Mouse (Mus musculus): ENCODE data around the gene Glt8d1. TPM values are rescaled to one million over a fixed set of nuclear protein-coding genes. Genes with fewer than 3 reads are reported as not detected.
A peak's percentile ranks its signal among the peaks of the same experiment; 100 is the strongest.

Gene Glt8d1
- polyA plus RNA-seq (2014; fragmentation: Nextera tagmentation; extraction: Ambion mirVana): 66.5 and 72.9 TPM in 2 replicates

DNA sequence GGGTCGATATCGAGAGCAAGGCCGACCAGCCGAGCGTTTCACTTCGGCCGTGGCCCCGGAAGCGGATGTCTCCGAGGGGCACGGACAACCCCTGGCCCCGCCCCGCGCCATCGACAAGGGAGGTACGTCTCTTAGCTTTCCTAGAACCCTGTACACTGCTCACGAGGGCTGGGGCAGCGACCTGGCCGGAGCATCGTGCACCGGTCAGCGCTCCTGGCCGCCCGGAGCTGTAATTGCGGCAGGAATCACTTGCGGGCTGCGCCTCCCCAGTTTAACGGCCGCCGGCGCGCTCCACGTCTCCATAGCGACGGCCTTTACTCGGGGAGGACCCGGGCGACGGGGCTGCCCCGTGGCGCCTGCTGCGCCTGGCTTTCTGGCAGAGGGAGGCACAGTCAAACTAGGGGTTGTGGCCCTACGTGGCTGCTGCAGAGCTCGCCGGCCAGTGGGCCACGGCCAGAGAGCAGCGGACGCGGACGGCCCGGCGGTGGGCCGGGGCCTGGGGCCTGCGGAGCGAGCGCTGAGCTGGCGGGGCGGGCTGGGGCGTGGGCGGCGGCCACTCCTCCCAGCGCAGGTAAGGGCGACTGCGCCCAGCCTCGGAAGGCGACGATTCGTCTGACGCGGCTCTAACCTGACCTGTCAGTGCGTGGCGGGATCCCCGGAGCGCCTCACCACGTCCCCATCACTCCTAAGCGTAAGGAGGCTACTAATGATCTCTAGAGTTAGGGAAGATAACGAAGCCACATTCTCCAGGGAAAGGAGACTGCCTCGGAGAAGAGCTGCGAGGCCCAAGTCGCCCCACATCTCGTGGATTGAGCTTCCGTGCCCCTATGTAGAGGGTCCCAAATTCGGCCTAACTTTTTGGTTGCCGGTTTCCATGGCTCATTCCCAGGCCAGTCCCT lies at the start of gene Glt8d1, which contains the start of gene Spcs1:
Gene Glt8d1, plus strand, starts transcription at position 94 of the 899 bp plus-strand sequence.
Gene Spcs1, minus strand, starts transcription at position 366 of the 899 bp plus-strand sequence.
- H3K9ac ChIP-seq (ENCODE audit: low read depth, low read length): peak within 1 kb of the TSS; percentile 89

DNA sequence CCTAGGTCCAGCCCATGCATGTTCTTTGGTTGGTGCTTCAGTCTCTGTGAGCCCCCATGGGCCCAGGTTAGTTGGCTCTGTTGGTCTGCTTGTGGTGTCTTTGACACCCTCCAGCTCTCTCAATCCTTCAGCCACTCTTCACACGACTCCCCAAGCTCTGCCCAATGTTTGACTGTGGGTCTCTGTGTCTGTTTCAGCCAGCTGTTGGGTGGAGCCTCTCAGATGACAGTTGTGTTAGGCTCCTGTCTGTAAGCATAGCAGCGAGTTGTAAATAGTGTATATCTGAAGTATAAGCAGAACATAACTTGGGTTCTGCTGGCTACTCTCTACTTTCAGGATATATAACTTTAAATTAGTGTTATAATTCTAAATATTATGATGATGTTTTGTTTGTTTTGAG lies 42.7 kb upstream of the Glt8d1 start:
- H3K27me3 ChIP-seq (ENCODE audit: control insufficient read depth, insufficient read depth, low read length): no peaks in the 10 kb centered on the region
- no peak overlapping the region for H3K27ac ChIP-seq (ENCODE audit: low read depth, low read length)
- no peaks in the 10 kb centered on the region for H3K9me3 ChIP-seq (ENCODE audit: control insufficient read depth, low read length)
- H3K4me2 ChIP-seq (replicated peaks; ENCODE audit: low read depth, low read length): no peak overlapping the region
- no peaks in the 10 kb centered on the region for H3K4me1 ChIP-seq (ENCODE audit: control insufficient read depth, insufficient read depth, low read length)
- no peak for ATAC-seq (ENCODE audit: low FRiP score, low TSS enrichment)
- H3K4me3 ChIP-seq (ENCODE audit: low read length): no peak overlapping the region
- H3K9ac ChIP-seq (ENCODE audit: low read depth, low read length): no peak overlapping the region
- H3K36me3 ChIP-seq (ENCODE audit: control insufficient read depth, insufficient read depth, low read length): peaks cover 17% of the 10 kb centered on the region; the same call in 1 of the 2 replicates
- 78% methylated on average over 2 of the region's 2 CpGs for WGBS

More for the DNA sequence above, at the start of gene Glt8d1, which contains the start of gene Spcs1:
- peak; percentile 94 for ATAC-seq (ENCODE audit: low FRiP score, low TSS enrichment)
- whole genome bisulfite sequencing: under 1% methylated on average over 80 of the region's 84 CpGs
- Histone ChIP-seq H3K9me3 (ENCODE audit: control insufficient read depth, low read length) (no peaks in the 10 kb centered on the region), H3K27me3 (ENCODE audit: control insufficient read depth, insufficient read depth, low read length) (no peaks in the 10 kb centered on the region), H3K27ac (ENCODE audit: low read depth, low read length) (peak within 1 kb of the TSS; percentile 93), H3K36me3 (ENCODE audit: control insufficient read depth, insufficient read depth, low read length) (peaks cover 10% of the 10 kb centered on the region; the same call in 1 of the 2 replicates), H3K4me3 (ENCODE audit: low read length) (peak within 1 kb of the TSS; percentile 56), H3K4me2 (replicated peaks; ENCODE audit: low read depth, low read length) (peak within 1 kb of the TSS; percentile 57), H3K4me1 (ENCODE audit: control insufficient read depth, insufficient read depth, low read length) (0 out of 2 replicates have a peak, but pooled peaks cover 8% of the 10 kb centered on the region)

DNA sequence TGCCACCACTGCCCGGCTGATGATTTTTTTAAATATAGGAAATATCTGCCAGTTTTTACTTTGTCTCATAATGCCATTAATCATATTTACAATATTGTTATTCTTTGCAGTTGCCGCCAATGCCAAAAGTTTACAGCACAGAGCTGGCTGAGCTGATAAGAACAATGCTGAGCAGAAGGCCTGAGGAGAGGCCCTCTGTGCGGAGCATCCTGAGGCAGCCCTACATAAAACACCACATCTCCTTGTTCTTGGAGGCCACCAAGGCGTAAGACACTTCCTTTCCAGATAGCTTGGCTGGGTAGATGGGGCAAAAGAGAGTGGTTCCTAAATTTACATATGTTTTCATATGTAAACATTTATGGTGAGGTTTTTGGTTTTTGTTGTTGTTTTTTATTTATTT lies 42.2 kb upstream of the Glt8d1 start:
- Histone ChIP-seq H3K27ac (ENCODE audit: low read depth, low read length) (no peak overlapping the region), H3K27me3 (ENCODE audit: control insufficient read depth, insufficient read depth, low read length) (no peaks in the 10 kb centered on the region), H3K9ac (ENCODE audit: low read depth, low read length) (no peak overlapping the region), H3K4me2 (replicated peaks; ENCODE audit: low read depth, low read length) (no peak overlapping the region), H3K9me3 (ENCODE audit: control insufficient read depth, low read length) (no peaks in the 10 kb centered on the region), H3K36me3 (ENCODE audit: control insufficient read depth, insufficient read depth, low read length) (peaks cover 17% of the 10 kb centered on the region; the same call in 1 of the 2 replicates), H3K4me1 (ENCODE audit: control insufficient read depth, insufficient read depth, low read length) (no peaks in the 10 kb centered on the region), H3K4me3 (ENCODE audit: low read length) (no peak overlapping the region)
- 94% methylated on average over 4 of the region's 4 CpGs for WGBS
- no peak for ATAC-seq (ENCODE audit: low FRiP score, low TSS enrichment)

DNA sequence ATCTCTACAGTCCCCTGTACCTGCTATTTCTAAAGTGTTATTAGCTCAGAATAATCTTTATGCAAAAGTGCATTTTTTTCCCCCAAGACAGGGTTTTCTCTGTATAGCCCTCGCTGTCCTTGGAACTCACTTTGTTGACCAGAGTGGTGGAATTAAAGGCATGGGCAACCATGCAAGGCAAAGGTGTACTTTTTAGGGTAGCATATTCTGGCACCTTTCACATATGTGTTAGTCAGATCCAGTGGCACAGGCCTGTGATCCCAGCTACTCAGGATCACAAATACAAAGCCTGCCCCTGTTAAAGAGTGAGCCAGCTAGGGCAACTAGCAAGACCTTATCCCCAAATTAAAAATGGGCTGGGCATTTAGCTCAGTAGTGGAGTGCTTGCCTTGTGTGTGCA lies 40.8 kb upstream of the Glt8d1 start:
- H3K36me3 ChIP-seq (ENCODE audit: control insufficient read depth, insufficient read depth, low read length): peaks cover 17% of the 10 kb centered on the region; the same call in 1 of the 2 replicates
- no peak overlapping the region for H3K4me3 ChIP-seq (ENCODE audit: low read length)
- no peak overlapping the region for H3K4me2 ChIP-seq (replicated peaks; ENCODE audit: low read depth, low read length)
- 86% methylated on average over 1 of the region's 1 CpGs for WGBS
- H3K27ac ChIP-seq (ENCODE audit: low read depth, low read length): no peak overlapping the region
- no peak overlapping the region for H3K9ac ChIP-seq (ENCODE audit: low read depth, low read length)
- no peaks in the 10 kb centered on the region for H3K27me3 ChIP-seq (ENCODE audit: control insufficient read depth, insufficient read depth, low read length)
- no peak for ATAC-seq (ENCODE audit: low FRiP score, low TSS enrichment)
- H3K9me3 ChIP-seq (ENCODE audit: control insufficient read depth, low read length): no peaks in the 10 kb centered on the region
- H3K4me1 ChIP-seq (ENCODE audit: control insufficient read depth, insufficient read depth, low read length): no peaks in the 10 kb centered on the region

DNA sequence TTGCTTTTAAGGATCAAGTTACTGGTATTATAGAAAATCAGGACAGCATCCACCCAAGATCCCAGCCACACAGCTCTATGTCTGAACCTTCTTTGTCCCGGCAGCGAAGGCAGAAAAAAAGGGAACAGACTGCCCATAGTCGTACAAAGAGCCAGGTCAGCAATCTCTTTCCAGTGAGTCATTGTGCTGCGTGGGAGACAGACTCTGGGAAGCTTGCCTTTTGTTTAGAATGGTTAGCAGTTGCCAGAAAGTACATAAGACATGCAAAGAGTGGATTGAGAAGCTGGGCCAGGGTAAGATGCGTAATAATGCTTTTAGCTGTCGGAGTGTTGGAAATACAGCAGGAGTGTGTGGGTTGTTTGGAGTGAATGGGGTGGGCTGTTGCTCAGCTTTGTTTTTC lies 27.0 kb upstream of the Glt8d1 start:
- Histone ChIP-seq H3K27me3 (ENCODE audit: control insufficient read depth, insufficient read depth, low read length) (no peaks in the 10 kb centered on the region), H3K4me2 (replicated peaks; ENCODE audit: low read depth, low read length) (no peak overlapping the region), H3K36me3 (ENCODE audit: control insufficient read depth, insufficient read depth, low read length) (peaks cover 19% of the 10 kb centered on the region), H3K9me3 (ENCODE audit: control insufficient read depth, low read length) (no peaks in the 10 kb centered on the region), H3K9ac (ENCODE audit: low read depth, low read length) (no peak overlapping the region), H3K27ac (ENCODE audit: low read depth, low read length) (no peak overlapping the region), H3K4me1 (ENCODE audit: control insufficient read depth, insufficient read depth, low read length) (no peaks in the 10 kb centered on the region), H3K4me3 (ENCODE audit: low read length) (no peak overlapping the region)
- WGBS: 80% methylated on average over 6 of the region's 6 CpGs
- no peak for ATAC-seq (ENCODE audit: low FRiP score, low TSS enrichment)

DNA sequence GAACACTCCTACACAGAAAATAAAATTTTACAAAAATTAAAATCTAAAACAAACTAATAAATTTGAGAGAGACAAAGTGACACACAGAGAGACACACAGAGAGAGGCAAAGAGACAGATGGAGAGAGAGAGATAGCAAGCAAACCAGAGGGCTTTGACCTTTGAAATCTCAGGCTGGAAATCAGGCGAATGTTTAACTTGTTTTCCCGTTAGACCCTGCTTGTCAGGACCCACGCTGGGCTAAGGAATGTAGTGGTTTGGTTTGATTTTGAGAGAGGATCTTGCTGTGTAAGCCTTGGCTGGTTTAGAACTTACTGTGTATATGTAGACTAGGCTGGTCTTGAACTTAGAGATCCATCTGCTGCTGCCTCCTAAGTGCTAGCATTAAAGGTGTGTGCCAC lies 25.0 kb upstream of the Glt8d1 start:
- H3K4me2 ChIP-seq (replicated peaks; ENCODE audit: low read depth, low read length): no peak overlapping the region
- H3K27ac ChIP-seq (ENCODE audit: low read depth, low read length): no peak overlapping the region
- no peak overlapping the region for H3K9ac ChIP-seq (ENCODE audit: low read depth, low read length)
- no peaks in the 10 kb centered on the region for H3K4me1 ChIP-seq (ENCODE audit: control insufficient read depth, insufficient read depth, low read length)
- ATAC-seq (ENCODE audit: low FRiP score, low TSS enrichment): no peak
- H3K36me3 ChIP-seq (ENCODE audit: control insufficient read depth, insufficient read depth, low read length): peaks cover 19% of the 10 kb centered on the region
- no peaks in the 10 kb centered on the region for H3K27me3 ChIP-seq (ENCODE audit: control insufficient read depth, insufficient read depth, low read length)
- H3K4me3 ChIP-seq (ENCODE audit: low read length): no peak overlapping the region
- H3K9me3 ChIP-seq (ENCODE audit: control insufficient read depth, low read length): no peaks in the 10 kb centered on the region
- WGBS: 77% methylated on average over 3 of the region's 3 CpGs

DNA sequence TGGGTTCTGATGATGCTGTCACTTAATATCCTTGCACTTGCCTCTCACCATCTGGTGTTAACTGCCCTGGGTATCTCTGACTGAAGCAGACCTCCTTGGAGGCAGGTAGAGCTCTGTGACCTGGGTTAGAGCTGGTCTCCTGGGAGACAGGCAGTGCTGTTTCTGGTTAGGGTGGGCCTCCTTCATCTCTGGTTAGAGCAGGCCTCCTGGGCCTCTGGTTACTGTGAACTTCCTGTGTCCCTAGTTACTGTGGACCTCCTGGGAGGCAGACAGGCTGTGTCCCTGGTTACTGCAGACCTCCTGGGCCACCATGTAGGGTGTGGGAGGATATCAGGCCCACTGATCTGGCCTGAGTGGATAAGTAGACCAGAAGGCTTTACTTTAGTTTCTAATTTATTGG lies 4.8 kb upstream of the Glt8d1 start:
- H3K27ac ChIP-seq (ENCODE audit: low read depth, low read length): no peak overlapping the region
- ATAC-seq (ENCODE audit: low FRiP score, low TSS enrichment): no peak

DNA sequence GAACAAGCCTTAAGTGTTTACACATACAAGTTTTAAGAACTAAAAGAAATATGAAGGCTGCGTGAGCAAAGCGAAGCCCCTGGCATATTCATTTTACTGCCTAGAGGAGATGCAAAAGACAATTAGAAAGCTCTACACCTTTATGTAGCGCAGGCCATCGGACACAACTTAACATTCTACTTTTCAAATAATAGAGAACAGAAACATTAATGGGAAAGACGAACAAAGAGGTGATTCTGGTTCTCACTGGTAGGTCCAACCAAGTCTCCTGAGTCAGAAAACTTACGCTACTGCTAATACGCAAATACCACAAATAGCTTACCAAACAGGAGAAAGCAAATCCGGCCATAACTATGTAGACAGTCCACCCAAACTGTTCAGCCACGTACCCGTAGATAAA lies 844 bp upstream of the Glt8d1 start:
- H3K9ac ChIP-seq (ENCODE audit: low read depth, low read length): peak overlapping the region; percentile 89; the same call in 1 of the 2 replicates
- H3K4me3 ChIP-seq (ENCODE audit: low read length): peak overlapping the region; percentile 56
- ATAC-seq (ENCODE audit: low FRiP score, low TSS enrichment): no peak
- WGBS: 59% methylated on average over 10 of the region's 10 CpGs
- H3K9me3 ChIP-seq (ENCODE audit: control insufficient read depth, low read length): no peaks in the 10 kb centered on the region
- 0 out of 2 replicates have a peak, but pooled peaks cover 8% of the 10 kb centered on the region for H3K4me1 ChIP-seq (ENCODE audit: control insufficient read depth, insufficient read depth, low read length)
- no peaks in the 10 kb centered on the region for H3K27me3 ChIP-seq (ENCODE audit: control insufficient read depth, insufficient read depth, low read length)
- peaks cover 10% of the 10 kb centered on the region; the same call in 1 of the 2 replicates for H3K36me3 ChIP-seq (ENCODE audit: control insufficient read depth, insufficient read depth, low read length)
- H3K27ac ChIP-seq (ENCODE audit: low read depth, low read length): no peak overlapping the region
- peak overlapping the region; percentile 57 for H3K4me2 ChIP-seq (replicated peaks; ENCODE audit: low read depth, low read length)

More for the DNA sequence above, 4.8 kb upstream of the Glt8d1 start:
- Histone ChIP-seq H3K36me3 (ENCODE audit: control insufficient read depth, insufficient read depth, low read length) (peaks cover 10% of the 10 kb centered on the region; the same call in 1 of the 2 replicates), H3K4me1 (ENCODE audit: control insufficient read depth, insufficient read depth, low read length) (0 out of 2 replicates have a peak, but pooled peaks cover 4% of the 10 kb centered on the region), H3K4me3 (ENCODE audit: low read length) (no peak overlapping the region), H3K27me3 (ENCODE audit: control insufficient read depth, insufficient read depth, low read length) (no peaks in the 10 kb centered on the region), H3K9ac (ENCODE audit: low read depth, low read length) (no peak overlapping the region), H3K9me3 (ENCODE audit: control insufficient read depth, low read length) (no peaks in the 10 kb centered on the region), H3K4me2 (replicated peaks; ENCODE audit: low read depth, low read length) (no peak overlapping the region)

DNA sequence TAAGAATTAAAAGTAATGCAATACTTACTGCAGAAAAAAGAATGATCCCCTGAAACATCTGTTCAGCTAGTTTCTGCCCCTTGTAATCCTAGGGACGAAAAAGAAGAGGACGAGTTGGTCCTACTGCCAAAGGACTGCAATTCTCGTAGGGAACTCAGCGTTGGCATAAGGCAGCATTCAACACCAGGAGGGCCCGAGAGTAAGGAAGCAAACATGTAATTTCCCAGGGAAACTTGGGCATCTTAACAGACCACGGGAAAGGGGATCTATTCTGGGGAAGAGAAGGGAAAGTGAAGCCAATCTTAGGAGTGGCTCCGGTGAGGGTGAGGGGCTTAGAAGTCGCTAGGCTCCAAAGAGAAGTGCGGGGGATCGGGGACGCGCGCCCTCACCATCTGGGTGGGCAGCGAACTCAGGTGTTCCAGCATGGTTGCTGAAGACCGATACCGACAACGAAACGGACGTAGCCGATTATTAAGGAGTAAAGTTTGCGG lies 339 bp upstream of the Glt8d1 start:
- 0 out of 2 replicates have a peak, but pooled peaks cover 8% of the 10 kb centered on the region for H3K4me1 ChIP-seq (ENCODE audit: control insufficient read depth, insufficient read depth, low read length)
- H3K9me3 ChIP-seq (ENCODE audit: control insufficient read depth, low read length): no peaks in the 10 kb centered on the region
- H3K4me2 ChIP-seq (replicated peaks; ENCODE audit: low read depth, low read length): peak overlapping the region; percentile 57
- peak overlapping the region; percentile 56 for H3K4me3 ChIP-seq (ENCODE audit: low read length)
- H3K27me3 ChIP-seq (ENCODE audit: control insufficient read depth, insufficient read depth, low read length): no peaks in the 10 kb centered on the region
- WGBS: under 1% methylated on average over 21 of the region's 21 CpGs
- ATAC-seq (ENCODE audit: low FRiP score, low TSS enrichment): peak; percentile 14; the same call in 1 of the 2 replicates
- peak overlapping the region; percentile 93 for H3K27ac ChIP-seq (ENCODE audit: low read depth, low read length)
- peak overlapping the region; percentile 89 for H3K9ac ChIP-seq (ENCODE audit: low read depth, low read length)
- H3K36me3 ChIP-seq (ENCODE audit: control insufficient read depth, insufficient read depth, low read length): peaks cover 10% of the 10 kb centered on the region; the same call in 1 of the 2 replicates

Data from kidney, embryonic 14.5 days (tissue).